Mouse (Mus musculus) urinary bladder, postnatal 4 days (tissue): ENCODE data around the gene Ralgds.

ENCODE experiments used
- DNase-seq, 2 experiments: peaks; one replicate each; pipeline ENCODE4 v3.0.0; 2021 to 2022; ENCODE audit warnings: low spot score in 2 of 2

Ralgds gene

DNA sequence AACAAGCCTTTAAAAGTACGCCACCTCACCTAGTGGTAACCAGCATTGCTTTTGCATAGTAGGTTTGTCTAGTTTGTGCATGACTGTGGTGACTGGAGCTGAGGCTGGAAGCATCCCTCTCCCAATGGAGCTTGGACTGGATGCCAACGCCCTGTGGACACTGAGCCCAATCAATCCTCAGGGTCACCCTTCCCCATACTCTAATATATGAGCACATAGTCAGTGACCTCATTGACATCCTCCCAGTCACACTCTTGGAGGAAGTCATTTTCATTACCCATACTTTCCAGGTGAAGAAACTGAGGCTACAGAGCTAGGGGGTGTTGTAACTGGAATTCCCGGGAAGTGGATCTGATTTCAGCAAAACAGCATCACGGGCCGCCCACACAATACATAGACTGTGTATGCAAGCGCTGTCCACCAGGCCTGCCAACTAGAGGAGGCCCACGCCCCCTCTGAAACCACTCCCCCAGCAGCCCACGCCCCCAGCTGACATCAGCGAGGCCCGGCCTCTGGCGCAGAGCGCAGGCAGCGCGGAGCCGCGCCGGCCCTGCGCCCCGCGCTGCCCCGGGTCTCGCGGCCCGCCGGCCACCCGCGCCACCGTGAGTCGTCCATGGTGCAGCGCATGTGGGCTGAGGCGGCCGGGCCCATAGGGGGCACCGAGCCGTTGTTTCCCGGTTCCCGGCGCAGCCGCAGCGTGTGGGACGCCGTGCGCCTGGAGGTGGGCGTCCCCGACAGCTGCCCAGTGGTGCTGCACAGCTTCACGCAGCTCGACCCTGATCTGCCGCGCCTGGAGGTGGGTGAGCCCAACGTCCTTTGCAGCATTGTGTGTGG lies 20.2 kb downstream of the Ralgds start:
- peak; percentile 86 to 91 for DNase-seq

DNA sequence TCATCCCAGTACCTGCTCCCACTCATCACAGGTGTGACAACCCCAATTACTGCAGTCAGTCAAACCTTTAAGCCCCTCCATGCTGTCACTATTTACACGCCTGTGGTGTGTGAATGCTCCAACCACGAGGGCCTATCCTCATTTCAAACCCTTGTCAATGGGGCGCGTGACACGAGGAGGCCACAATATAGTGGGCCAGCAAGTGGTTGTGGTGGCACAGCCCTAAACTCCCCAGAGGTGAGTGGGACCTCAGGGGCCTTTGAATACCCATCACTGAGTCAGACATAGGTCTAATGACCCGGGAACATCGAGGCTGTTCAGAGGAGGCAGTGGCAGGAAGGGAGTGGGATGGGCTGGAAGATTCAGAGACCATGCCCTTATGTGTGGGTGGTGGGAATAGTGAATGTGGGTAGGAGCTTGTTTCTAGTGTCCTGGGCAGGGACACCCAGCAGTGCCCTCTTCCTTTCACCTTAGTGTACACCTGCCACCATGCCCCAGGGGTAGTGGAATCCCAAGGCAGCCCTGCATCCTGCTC lies 21.0 kb downstream of the Ralgds start:
- DNase-seq: no peak

DNA sequence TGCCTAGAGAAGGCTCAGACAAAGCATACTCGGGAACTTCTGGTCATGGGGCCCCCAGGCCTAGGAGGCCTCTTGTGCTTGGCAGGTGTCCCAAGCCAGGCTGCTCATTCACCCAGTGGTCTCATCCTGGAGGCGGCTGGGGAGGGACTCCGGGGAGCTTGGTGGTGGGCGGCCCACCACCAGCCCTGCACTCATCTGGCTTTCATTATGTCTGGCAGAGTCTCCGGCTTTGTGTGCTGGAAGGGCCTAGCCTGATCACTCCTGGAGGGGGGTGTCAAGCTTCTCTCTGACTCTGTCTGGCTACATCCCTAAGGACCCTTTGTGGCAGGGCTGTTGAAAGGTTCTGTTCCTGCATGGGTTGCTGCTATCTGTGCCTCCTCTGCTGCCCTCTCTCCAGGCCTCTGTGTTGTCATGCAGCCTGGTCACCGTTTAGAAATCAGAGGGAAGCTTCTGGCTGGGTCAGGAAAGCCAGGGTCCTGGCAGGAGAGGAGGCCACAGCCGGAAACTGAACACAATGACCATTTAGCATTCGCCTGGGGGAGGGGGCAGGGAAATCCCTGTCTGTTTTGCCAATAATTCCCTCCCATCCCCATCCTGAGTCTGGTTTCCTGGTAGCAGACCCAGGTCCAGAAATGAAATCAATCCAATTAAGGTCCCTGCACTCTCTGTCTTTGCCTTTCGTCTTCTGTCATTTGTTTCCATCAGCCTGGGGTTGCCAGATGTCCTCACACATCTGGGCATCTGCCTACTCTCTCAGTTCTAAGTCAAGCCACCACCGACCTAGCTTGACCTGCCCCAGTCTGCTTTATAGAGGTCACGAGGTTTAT lies 21.7 kb downstream of the Ralgds start:
- DNase-seq: no peak

DNA sequence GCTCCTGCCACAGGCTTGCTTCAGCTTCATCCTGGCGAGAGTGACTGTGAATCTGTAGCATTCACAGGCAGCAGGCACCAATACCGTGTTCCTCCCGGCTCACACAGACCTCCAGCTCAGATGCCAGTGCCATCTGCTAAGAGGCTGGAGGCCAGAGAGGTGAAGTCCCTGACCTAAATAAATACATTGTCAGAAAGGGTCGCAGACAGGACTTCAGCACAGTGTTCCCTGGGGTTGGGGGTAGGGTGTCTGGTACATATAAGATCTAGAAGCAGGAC lies 22.3 kb downstream of the Ralgds start:
- DNase-seq: no peak

DNA sequence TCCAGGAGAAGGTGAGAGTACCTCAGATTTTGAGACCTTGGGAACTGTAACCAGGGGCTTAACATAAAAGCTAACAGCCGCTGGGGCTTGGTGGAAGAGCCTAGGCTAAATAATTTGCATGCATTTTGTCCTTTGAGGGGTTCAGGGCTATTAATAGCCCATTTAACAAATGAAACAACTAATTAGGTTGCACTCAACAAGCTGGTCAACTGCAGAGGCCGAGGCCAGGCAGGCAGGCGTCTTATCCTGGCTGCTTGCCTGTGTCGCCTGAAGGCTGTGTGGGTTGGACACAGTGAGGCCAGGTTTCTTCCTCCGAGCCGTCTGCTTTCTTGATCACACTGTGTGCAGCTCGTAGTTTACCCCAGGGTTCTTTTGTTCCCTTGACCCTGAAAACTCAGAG lies 22.7 kb downstream of the Ralgds start:
- no peak for DNase-seq

DNA sequence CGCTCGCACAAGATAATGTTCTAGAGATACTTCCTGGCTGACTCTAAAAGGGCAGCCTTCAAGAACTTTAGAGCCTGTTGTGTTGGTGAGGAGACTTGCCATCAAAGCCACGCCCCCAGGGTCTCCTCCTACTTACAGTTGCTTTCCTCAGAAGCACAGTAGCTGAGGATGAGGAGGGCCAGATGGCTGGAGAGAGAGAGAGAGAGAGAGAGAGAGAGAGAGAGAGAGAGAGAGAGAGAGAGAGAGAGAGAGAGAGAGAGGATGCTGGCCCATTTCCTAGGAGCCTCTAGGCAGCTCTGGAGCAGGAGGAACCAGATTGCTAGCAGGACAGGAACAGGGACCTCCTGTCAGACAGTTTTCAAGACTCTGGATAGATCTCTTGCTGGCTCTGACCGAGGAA lies 23.2 kb downstream of the Ralgds start:
- no peak for DNase-seq

DNA sequence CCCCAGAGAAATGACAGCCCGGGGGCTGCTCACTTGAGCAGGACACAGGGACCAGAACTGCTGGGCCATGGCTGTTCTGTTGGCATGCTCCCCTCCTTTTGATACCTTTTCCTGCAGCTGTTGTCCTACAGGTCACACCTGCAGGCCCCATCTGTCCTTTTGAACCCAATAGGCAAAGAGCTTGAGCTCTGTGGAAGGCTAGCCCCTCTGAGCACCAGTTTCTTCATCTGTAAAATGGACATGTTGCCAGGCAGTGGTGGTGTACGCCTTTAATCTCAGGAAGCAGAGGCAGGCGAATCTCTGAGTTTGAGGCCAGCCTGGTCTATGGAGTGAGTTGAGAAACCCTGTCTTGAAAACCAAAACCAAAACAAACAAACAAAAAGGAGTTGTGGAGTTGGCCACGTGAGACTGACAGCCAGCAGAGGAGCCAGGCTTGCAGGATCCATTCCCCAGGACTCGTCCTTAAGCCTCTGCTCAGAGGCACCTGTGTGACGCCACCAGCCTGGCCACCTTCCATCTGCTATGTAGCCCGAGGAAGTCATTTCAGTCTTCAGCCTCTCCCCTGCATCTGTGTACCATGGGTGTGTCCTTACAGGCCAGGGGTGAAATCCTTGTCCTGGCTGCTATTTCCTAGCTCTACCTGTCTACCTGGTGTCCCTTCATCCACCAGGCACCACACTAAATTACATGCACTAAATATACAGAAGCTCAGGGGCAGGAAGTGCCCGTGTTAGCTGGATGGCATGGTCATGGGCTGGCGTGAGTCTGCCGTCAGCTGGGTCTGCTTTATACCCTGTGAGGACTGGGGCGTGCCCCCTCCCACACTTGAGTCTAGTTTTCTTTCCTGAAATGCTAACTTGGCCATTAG lies 24.1 kb downstream of the Ralgds start:
- no peak for DNase-seq

DNA sequence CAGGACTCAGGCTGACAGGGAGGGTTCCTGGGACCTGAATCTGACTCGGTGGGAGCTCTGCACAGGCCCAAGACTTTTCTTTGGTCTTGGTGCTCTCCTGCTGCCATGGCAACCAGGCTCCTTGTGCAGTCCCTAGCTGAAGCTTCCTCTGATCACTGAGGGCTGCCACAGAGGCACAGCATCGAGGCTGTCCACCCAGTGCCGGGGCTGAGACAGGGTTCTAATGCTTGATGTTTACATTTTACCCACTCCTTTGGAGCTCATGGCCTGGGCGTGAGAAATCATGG lies 24.7 kb downstream of the Ralgds start:
- DNase-seq: no peak

DNA sequence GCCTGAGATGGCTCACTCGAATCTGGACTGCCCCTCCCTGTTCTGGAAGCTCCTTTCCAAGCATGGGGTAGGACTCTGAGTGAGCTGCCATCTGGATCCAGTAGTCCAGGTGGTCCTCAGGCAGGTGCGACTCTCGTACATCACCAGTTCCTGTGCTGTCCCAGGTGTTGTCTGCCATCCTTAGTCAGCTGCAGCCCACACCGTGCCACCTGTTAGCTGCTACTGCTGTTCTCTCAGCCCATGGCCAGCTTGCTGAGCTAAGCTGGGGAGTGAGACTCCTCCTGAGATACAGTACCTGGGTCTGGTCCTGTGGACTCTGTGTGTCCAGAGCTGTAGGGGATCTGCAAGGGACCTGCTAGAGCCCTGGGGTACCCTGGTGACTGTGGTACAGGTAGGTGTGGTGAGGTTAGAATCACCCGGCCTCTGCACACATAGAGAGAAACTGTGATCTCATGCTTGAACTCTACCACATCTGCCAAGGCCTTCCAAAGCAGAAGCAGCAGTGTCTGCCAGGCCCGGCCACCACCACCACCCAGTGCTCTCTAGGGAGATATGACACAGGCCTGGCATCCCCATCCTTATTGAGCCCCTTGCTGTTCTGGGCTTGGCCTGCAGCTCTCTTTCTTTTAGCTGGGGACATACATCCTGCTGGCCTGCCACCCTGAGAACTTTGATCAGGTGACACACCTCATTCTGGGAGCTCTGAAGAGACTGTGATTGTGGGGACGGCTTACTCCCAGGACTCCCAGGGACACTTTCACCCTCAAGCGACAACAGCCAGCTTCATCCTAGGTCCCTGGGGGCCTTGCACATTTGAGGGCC lies 25.3 kb downstream of the Ralgds start:
- DNase-seq: no peak

DNA sequence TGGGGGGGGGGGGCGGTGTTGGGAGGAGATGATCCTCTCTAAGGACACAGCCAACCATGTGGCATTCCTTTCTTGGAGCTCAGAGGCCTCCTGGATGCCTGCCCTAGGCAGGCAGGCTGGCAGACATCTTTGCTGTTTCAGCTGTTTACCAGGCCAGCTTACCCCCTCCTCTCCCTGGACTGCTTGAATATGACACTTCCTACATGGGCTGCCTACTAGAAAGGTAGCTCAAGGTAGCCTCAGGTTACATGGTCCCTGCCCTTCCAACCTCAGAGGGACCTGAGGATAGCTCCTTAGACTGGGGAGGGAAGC lies 25.8 kb downstream of the Ralgds start:
- DNase-seq: no peak

DNA sequence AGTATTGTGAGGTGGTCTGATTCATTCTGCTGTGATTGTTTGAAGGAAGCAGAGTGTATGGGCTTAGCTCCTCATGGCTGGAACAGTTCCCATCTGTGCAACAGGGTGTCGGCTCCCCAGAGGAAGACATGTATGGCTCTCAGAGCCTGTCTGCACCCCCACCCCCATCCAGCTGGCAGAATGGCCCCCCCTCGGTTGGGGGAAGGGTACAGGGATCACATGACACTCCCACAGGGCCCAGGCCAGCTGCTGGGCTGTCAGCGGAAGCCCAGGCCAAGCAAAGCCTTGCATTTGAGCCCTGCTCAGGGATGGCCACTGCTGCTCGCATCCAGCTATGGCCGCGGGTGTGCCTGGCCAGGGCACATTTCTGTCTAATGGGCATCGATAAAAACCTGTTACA lies 26.3 kb downstream of the Ralgds start:
- peak; percentile 69 to 70 for DNase-seq

DNA sequence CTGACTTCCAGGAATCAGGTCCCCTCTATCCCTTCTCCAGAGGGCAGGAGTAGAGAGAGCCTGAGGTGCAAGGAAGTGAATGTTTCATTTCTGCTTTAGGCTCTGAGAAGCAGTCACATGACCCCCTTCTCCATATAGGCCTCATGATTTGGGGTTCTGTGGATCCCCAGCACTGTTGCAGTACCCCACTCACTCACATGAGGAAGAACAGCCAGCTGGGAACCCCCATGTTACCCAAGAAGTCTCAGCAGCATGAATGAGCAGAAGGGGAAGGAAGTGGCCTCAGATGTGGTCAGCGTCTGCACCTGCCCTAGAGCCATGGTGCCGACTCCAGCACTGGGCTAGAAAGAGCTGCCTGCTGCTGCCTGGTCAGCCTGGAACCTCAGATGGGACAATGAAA lies 27.0 kb downstream of the Ralgds start:
- no peak for DNase-seq

DNA sequence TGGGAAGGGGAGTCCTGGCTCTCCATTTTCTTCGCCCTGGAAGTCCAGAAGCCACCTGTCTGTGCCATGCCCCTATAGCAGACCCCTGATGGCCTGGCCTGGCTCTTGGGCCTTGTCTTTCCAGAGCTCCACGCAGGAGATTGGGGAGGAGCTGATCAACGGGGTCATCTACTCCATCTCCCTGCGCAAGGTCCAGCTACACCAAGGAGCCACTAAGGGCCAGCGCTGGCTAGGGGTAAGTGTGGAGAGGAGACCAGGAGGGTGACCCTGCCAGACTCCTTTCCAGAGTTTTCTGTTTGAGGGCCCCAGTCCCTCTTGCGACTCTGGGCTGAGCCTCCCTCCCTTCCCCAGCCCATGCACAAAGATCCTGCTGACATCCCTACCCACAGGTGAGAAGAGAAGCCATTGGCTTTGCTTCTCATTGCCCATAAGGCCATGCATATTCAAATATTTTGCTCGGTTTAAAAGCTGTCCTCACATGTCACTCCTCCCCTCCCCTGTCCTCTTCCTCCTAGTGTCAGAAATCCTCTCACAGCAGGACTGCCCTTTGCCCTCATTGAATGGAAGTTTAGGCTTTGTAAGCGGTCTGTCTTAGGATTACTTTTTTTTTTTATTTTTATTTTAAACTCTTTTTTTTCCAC lies 27.8 kb downstream of the Ralgds start:
- DNase-seq: no peak

DNA sequence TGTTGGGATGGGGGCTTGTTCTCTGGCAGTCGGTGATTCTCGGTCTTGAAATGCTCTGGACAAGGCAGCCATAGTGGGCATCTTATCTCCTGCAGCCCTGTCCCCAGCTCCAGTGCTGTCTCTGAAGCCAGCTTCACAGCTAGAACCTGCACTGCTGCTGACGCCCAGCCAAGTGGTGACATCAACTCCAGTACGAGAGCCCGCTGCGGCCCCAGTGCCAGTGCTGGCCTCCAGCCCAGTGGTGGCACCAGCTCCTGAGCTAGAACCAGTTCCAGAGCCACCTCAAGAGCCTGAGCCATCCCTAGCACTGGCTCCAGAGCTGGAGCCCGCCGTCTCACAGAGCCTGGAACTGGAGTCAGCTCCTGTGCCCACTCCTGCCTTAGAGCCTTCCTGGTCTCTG lies 31.0 kb downstream of the Ralgds start:
- DNase-seq: no peak

DNA sequence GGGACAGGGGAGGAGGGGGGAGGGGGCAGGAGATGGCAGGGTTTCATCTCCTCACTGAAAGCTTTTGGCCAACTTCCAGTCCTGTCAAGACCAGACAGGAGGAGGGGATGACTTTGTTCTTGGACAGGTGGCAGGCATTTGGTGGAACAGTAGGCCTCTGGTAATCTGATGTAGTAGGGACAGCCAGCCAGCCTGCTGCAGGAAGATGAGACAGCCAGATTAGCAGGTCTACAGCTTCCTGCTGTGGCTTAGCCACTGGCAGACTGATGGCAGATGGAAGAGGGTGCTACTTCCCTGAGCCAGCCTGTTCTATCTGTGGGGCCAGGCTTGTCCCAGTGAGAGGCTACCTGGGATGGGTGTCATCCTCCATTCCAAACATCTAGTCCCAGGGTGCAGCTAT lies 33.1 kb downstream of the Ralgds start:
- no peak for DNase-seq

DNA sequence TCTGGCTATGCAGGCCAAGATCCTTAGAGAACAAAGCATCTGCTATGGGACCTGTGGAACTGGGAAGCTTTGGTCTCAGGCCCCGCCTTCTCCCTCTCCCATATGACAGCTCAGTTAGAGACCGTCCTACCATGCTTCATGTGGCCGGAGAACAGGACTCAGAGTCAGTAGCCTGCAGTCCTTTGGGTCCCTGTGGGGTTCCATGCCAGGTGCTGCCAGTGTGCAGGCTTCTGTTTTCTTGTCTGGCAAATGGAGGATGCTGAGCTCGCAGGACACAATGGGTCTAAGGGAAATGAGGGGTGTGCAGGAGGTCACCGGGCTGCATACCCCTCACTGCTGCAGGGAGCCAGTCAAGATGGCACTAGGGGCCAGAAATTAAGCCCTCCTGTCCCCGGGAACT lies 33.6 kb downstream of the Ralgds start:
- DNase-seq: no peak

DNA sequence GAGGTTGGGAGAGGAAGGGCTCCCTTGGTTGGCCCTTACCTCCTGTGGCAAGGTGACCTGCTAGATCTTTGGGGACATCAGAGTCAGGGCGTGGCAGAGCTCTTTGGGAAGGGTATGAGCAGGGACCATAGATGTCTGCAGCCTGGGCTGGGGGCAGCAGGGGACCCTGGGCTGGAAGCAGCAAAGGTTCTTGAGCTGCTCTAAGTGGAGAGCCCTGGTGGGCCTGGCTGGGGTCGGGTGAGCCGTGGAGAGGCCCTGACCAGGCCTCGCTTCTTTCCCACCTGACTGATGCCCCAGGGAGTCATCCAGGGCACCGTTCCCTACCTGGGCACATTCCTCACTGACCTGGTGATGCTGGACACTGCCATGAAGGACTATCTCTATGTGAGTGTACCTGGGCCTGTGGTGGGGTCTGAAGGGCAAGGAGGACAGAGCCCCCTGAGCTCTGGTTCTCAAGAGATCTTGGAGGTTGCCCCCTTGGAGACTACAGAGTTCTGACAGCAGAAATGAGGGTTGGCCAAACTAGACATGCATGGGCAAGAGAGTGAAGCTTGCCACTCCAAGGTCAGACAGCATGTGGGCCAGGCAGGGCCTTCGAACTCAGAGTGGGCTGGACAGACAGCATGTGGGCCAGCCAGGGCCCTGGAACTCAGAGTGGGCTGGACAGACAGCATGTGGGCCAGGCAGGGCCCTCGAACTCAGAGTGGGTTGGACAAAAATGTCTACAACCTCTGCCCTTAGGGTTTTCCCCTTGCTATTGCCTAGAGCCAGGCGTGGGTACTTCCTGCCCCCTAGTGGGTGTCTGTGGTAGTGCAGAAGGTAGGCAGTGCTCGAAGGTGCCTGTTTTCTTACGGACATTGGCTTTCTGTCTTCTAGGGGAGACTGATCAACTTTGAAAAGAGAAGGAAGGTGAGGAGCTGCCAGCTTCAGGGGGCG lies 34.6 kb downstream of the Ralgds start:
- DNase-seq: peak; percentile 68 to 87

DNA sequence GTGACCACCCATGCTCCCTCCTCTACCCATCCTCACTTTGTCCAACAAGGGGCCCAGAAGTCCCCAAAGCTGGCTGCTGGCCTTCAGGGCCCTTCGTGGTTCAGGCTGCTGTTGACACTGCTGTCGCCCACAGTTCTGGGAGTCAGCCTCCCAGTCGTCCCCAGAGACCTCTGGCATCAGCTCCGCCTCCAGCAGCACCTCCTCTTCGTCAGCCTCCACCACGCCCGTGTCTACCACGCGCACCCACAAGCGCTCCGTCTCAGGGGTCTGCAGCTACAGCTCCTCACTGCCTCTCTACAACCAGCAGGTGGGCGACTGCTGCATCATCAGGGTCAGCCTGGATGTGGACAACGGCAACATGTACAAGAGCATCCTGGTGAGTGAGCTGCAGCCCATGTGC lies 36.2 kb downstream of the Ralgds start:
- DNase-seq: no peak

DNA sequence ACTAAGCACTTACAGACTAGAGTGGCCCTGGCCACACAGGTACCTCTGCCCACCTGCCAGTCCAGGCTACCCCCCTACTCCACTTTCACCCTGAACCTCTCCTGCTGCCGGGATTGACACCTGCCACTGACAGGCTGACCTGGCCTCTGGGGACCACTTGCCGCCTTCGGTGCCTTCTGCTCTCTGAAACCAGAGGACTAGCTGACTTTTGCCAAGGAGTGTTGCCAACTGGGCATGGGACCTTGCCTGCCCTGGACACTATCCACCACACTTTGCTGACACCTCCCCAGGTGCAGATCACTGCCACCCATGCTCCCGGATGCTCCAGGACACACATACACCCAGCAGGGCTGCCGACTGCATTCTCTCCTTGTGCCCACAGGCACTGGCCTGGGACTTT lies 39.4 kb downstream of the Ralgds start:
- no peak for DNase-seq

DNA sequence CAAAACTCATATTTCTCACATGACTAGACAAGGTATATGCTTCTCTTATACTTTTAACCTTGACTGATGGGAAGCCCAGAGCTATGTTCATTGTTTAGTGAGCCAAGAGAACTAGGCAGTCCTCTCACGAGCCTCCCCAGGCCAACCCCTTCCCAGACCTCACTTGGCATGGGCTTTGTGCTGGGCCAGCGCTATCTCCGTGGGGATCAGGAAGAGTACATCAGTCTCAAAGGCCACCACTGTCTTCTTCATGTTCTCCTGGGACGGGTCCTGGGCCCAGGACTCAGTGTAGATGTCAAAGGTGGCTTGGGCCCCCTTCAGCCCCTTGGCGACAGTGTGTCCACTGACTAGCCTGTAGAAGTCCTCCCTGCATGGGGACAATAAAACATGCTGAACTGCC lies 44.5 kb downstream of the Ralgds start:
- DNase-seq: peak in 1 of 2 experiments; percentile 57
